Mouse (Mus musculus) liver, adult 2 months (tissue): ENCODE measurements around the gene P4htm. TPM values are rescaled to one million over a fixed set of nuclear protein-coding genes. Genes with fewer than 3 reads are reported as not detected.
A peak's percentile ranks its signal among the peaks of the same experiment; 100 is the strongest.

Experiments used
- DNase-seq: peaks from one replicate; pipeline ENCODE4 v3.0.0-alpha.2; 2011; ENCODE audit warnings: low read depth, low spot score; ENCODE audit errors: extremely low read depth
- H3K27ac ChIP-seq: fragments of 200-500 bp; replicated peaks from 2 replicates; pipeline ENCODE4 v1.5.1; 2012; ENCODE audit warnings: low read depth, mild to moderate bottlenecking, control low read depth, inconsistent platforms, low read length; ENCODE audit not compliant: insufficient read depth
- H3K27me3 ChIP-seq: fragments of 200-500 bp; 2 replicates; pipeline ENCODE4 v1.6.1; 2012; ENCODE audit warnings: mild to moderate bottlenecking, moderate library complexity, low read length, inconsistent platforms; ENCODE audit not compliant: control insufficient read depth, insufficient read depth
- H3K36me3 ChIP-seq: fragments of 200-500 bp; 2 replicates; pipeline ENCODE4 v1.6.1; 2012; ENCODE audit warnings: low read length, inconsistent platforms; ENCODE audit not compliant: control insufficient read depth, insufficient read depth
- H3K4me1 ChIP-seq: fragments of 200-500 bp; 2 replicates; pipeline ENCODE4 v1.6.1; 2011; ENCODE audit warnings: low read length; ENCODE audit not compliant: control insufficient read depth, insufficient read depth
- H3K4me3 ChIP-seq: fragments of 200-500 bp; 2 replicates; pipeline ENCODE4 v1.5.1; 2011; ENCODE audit warnings: low read depth, mild to moderate bottlenecking, control low read depth, low read length, moderate library complexity; ENCODE audit not compliant: insufficient read depth
- H3K79me2 ChIP-seq: fragments of 200-500 bp; 2 replicates; pipeline ENCODE4 v1.6.1; 2012; ENCODE audit warnings: inconsistent platforms, mild to moderate bottlenecking, low read length, moderate library complexity; ENCODE audit not compliant: control insufficient read depth, insufficient read depth
- H3K9ac ChIP-seq: fragments of 200-500 bp; 2 replicates; pipeline ENCODE4 v1.6.1; 2012; ENCODE audit warnings: low read depth, mild to moderate bottlenecking, control low read depth, inconsistent platforms, low read length
- CTCF ChIP-seq: fragments of 200-500 bp; IDR thresholded peaks from 2 replicates; pipeline ENCODE4 v1.5.1; 2011; ENCODE audit warnings: low read depth, low read length, control low read depth
- POLR2A ChIP-seq: fragments of 200-500 bp; IDR thresholded peaks from 2 replicates; pipeline ENCODE4 v1.6.1; 2011; ENCODE audit warnings: low read length, control low read depth; ENCODE audit not compliant: insufficient read depth; ENCODE audit errors: extremely low read depth
- WGBS: fragments of 180-500 bp; shearing (Covaris S2); methylation state at CpG from one replicate; pipeline ENCODE4 v1.1.7; 2018; 5-methylcytosine and 5-hydroxymethylcytosine counted together
- polyA plus RNA-seq: library from polyadenylated mRNA; depleted of rRNA; stranded (reverse); fragments of >200 nt; gene quantifications from 2 replicates; pipeline ENCODE4 v1.2.3, GENCODE M21; 2012
- total RNA-seq: library from RNA; depleted of rRNA; stranded (reverse); fragments of >200 nt; gene quantifications from 2 replicates; pipeline ENCODE4 v1.2.3, GENCODE M21; 2014

Gene P4htm
- total and polyA plus RNA-seq, 2 experiments: 0.09 to 0.46 TPM

GRCm38 (mm10) chr9:108591462-108591861 is 6.0 kb downstream of the P4htm start:
- no peak for DNase-seq
- Histone ChIP-seq H3K4me3 (no peak overlapping the region), H3K9ac (no peak overlapping the region), H3K27me3 (no peaks in the 10 kb centered on the region), H3K36me3 (no peaks in the 10 kb centered on the region), H3K4me1 (no peaks in the 10 kb centered on the region), H3K27ac (no peak overlapping the region), H3K79me2 (no peaks in the 10 kb centered on the region)
- 91% methylated on average over 4 of the region's 4 CpGs for WGBS
- TF ChIP-seq CTCF (no peak), POLR2A (no peak)

DNA sequence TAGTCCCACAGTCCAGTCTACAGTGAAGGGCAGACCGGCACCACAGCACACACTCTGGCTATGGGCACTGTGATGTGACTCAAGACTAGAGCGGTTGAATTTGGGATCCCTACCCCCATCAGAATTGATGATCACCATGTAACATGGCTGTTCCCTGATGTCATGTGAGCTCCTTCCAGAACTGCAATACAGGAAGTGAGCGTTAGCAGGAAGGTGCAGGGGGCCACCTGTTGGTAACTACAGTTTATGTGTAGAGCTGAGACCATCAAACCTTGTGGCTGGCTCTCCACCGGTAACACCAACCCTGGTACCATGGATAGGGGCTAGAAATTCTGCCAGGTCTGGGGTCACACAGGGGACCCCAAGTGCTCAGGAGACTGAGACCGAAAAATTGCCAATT is 8.2 kb downstream of the P4htm start:
- Histone ChIP-seq H3K4me3 (no peak overlapping the region), H3K27ac (no peak overlapping the region), H3K27me3 (no peaks in the 10 kb centered on the region), H3K79me2 (no peaks in the 10 kb centered on the region), H3K9ac (no peak overlapping the region), H3K36me3 (no peaks in the 10 kb centered on the region), H3K4me1 (no peaks in the 10 kb centered on the region)
- no peak for TF ChIP-seq POLR2A
- TF ChIP-seq CTCF: no peak
- DNase-seq: no peak
- 86% methylated on average over 5 of the region's 5 CpGs for WGBS

- TF ChIP-seq POLR2A: no peak
- TF ChIP-seq CTCF: no peak
- no peaks in the 10 kb centered on the region for H3K36me3 ChIP-seq
- H3K27ac ChIP-seq: no peak overlapping the region
- 34% methylated on average over 14 of the region's 14 CpGs for WGBS
- H3K4me1 ChIP-seq: no peaks in the 10 kb centered on the region
- no peak for DNase-seq
- H3K27me3 ChIP-seq: no peaks in the 10 kb centered on the region
- H3K4me3 ChIP-seq: no peak overlapping the region
- H3K79me2 ChIP-seq: no peaks in the 10 kb centered on the region
- H3K9ac ChIP-seq: no peak overlapping the region
These were observed 9.8 kb downstream of the P4htm start for GRCm38 (mm10) chr9:108587571-108588180.

DNA sequence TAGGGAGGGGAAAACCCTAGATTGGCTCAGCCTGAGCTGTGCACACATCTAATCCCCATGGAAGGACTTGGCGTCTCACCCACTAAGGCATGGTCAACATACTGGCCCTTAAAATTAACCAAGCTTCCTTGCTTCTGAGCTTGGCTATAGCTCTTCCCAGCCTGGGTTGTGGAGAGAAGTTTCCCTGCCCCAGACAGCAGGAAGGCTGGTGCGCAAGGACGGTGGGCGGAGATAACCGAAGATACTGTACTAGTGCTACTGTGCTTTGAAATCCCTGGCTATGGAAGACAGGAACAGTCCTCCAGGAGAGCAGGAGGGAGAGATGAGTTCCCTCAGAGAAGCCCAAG is 18.1 kb downstream of the P4htm start:
- Histone ChIP-seq H3K36me3 (no peaks in the 10 kb centered on the region), H3K27ac (no peak overlapping the region), H3K27me3 (no peaks in the 10 kb centered on the region), H3K4me1 (peaks cover 4% of the 10 kb centered on the region; the same call in 1 of the 2 replicates), H3K4me3 (peak overlapping the region; percentile 86; the same call in 1 of the 2 replicates), H3K9ac (peak overlapping the region; percentile 63), H3K79me2 (no peaks in the 10 kb centered on the region)
- 66% methylated on average over 5 of the region's 5 CpGs for WGBS
- DNase-seq: no peak
- TF ChIP-seq POLR2A: no peak
- TF ChIP-seq CTCF: no peak

GRCm38 (mm10) chr9:108578545-108579343 is 18.7 kb downstream of the P4htm start, which contains the start of gene Wdr6:
Gene Wdr6 (minus strand): TSS chr9:108578739.
- Histone ChIP-seq H3K4me3 (peak within 1 kb of the TSS; percentile 86), H3K27me3 (no peaks in the 10 kb centered on the region), H3K36me3 (no peaks in the 10 kb centered on the region), H3K4me1 (peaks cover 4% of the 10 kb centered on the region; the same call in 1 of the 2 replicates), H3K79me2 (no peaks in the 10 kb centered on the region), H3K27ac (peak within 1 kb of the TSS; percentile 17; the same call in 1 of the 2 replicates), H3K9ac (peak within 1 kb of the TSS; percentile 84)
- peak; percentile 56; the same call in 1 of the 2 replicates for TF ChIP-seq POLR2A
- TF ChIP-seq CTCF: no peak
- WGBS: 2% methylated on average over 51 of the region's 51 CpGs
- peak; percentile 78 for DNase-seq
